Mouse (Mus musculus) intestine, embryonic 14.5 days (tissue): ENCODE measurements around the gene Psmb9. TPM values are rescaled to one million over a fixed set of nuclear protein-coding genes. Genes with fewer than 3 reads are reported as not detected.

Source experiments
- ATAC-seq: fragments of 200-750 bp; cut with Nextera tagmentation; replicated peaks from 2 replicates; pipeline ENCODE4 v1.8.0; 2017; ENCODE audit warnings: low read depth, moderate number of reproducible peaks, moderate TSS enrichment, moderate library complexity; ENCODE audit not compliant: low FRiP score, low TSS enrichment
- DNase-seq: peaks from one replicate; pipeline ENCODE4 v3.0.0-alpha.2; 2018; ENCODE audit warnings: low spot score
- H3K27ac ChIP-seq: fragments of 300-500 bp; sonication (generic); 2 replicates; pipeline ENCODE4 v1.5.1; 2014; ENCODE audit warnings: low read depth, mild to moderate bottlenecking, control low read depth
- H3K27me3 ChIP-seq: fragments of 300-500 bp; sonication (generic); replicated peaks from 2 replicates; pipeline ENCODE4 v1.6.1; 2014; ENCODE audit warnings: low read length, control low read depth; ENCODE audit not compliant: control insufficient read depth, insufficient read depth
- H3K36me3 ChIP-seq: fragments of 300-500 bp; sonication (generic); 2 replicates; pipeline ENCODE4 v1.6.1; 2014; ENCODE audit warnings: low read length, control low read depth; ENCODE audit not compliant: control insufficient read depth, insufficient read depth
- H3K4me1 ChIP-seq: fragments of 300-500 bp; sonication (generic); replicated peaks from 2 replicates; pipeline ENCODE4 v1.6.1; 2014; ENCODE audit warnings: low read length, control low read depth, mixed read lengths; ENCODE audit not compliant: control insufficient read depth, insufficient read depth
- H3K4me2 ChIP-seq: fragments of 300-500 bp; sonication (generic); 2 replicates; pipeline ENCODE4 v1.6.1; 2014; ENCODE audit warnings: low read length
- H3K4me3 ChIP-seq: fragments of 300-500 bp; sonication (generic); 2 replicates; pipeline ENCODE4 v1.5.1; 2014; ENCODE audit warnings: low read depth, low read length, control low read depth, mixed read lengths
- H3K9ac ChIP-seq: fragments of 300-500 bp; sonication (generic); 2 replicates; pipeline ENCODE4 v1.6.1; 2014; ENCODE audit warnings: mild to moderate bottlenecking, low read length
- H3K9me3 ChIP-seq: fragments of 300-500 bp; sonication (generic); 2 replicates; pipeline ENCODE4 v1.6.1; 2016; ENCODE audit warnings: low read length, control low read depth; ENCODE audit not compliant: control insufficient read depth
- WGBS: fragments of 180-500 bp; shearing (Covaris S2); extraction: QIAGEN DNeasy Blood & Tissue Kit; methylation state at CpG from one replicate; pipeline ENCODE4 v1.1.7; 2014; 5-methylcytosine and 5-hydroxymethylcytosine counted together
- polyA plus RNA-seq: library from polyadenylated mRNA; unstranded; fragments of >200 nt; fragmentation: Nextera tagmentation; extraction: Ambion mirVana; gene quantifications from 2 replicates; pipeline ENCODE4 v1.2.1, GENCODE M21; 2014

Gene Psmb9
- polyA plus RNA-seq, 1 experiment from 2014 or later: 4.7 TPM

- 4% methylated on average over 14 of the region's 14 CpGs for WGBS
Observed at GRCm38 (mm10) chr17:34186885-34187260, 691 bp downstream of the Psmb9 start.

DNA sequence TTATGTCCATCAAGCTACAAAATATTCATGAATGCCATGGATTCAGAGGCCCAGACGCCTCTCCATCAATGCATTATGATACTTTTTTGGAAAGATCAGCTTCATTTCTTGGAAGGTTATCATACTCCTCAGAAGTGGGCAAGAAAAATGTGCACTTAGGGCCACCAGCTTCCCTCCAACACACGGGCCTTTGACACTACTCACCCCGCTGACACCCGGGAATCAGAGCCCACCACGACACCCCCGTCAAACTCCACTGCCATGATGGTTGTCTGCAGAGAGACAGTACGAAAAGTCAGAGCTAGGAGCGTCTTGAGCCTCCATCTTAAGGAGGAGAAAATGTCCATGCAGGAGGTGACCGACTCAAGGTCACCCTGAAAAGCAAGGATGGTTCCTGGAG lies 2.0 kb downstream of the Psmb9 start:
- no peaks in the 10 kb centered on the region for H3K9me3 ChIP-seq
- no peak overlapping the region for H3K4me3 ChIP-seq
- DNase-seq (no peak), ATAC-seq (no peak)
- peaks cover 6% of the 10 kb centered on the region for H3K4me1 ChIP-seq
- H3K27ac ChIP-seq: no peak overlapping the region
- no peak overlapping the region for H3K9ac ChIP-seq
- H3K27me3 ChIP-seq: peaks cover 33% of the 10 kb centered on the region
- 88% methylated on average over 9 of the region's 9 CpGs for WGBS
- no peaks in the 10 kb centered on the region for H3K36me3 ChIP-seq
- H3K4me2 ChIP-seq: no peak overlapping the region

More at GRCm38 (mm10) chr17:34186885-34187260, 691 bp downstream of the Psmb9 start:
- no peaks in the 10 kb centered on the region for H3K36me3 ChIP-seq
- H3K27me3 ChIP-seq: peaks cover 45% of the 10 kb centered on the region
- H3K4me1 ChIP-seq: peaks cover 6% of the 10 kb centered on the region
- peak overlapping the region; percentile 39 for H3K9ac ChIP-seq
- H3K4me2 ChIP-seq: peak overlapping the region; percentile 91
- H3K4me3 ChIP-seq: peak overlapping the region; percentile 49
- H3K9me3 ChIP-seq: no peaks in the 10 kb centered on the region
- DNase-seq (no peak), ATAC-seq (no peak)
- no peak overlapping the region for H3K27ac ChIP-seq

GRCm38 (mm10) chr17:34183564-34184219 lies 3.9 kb downstream of the Psmb9 start:
- WGBS: 69% methylated on average over 15 of the region's 15 CpGs

DNA sequence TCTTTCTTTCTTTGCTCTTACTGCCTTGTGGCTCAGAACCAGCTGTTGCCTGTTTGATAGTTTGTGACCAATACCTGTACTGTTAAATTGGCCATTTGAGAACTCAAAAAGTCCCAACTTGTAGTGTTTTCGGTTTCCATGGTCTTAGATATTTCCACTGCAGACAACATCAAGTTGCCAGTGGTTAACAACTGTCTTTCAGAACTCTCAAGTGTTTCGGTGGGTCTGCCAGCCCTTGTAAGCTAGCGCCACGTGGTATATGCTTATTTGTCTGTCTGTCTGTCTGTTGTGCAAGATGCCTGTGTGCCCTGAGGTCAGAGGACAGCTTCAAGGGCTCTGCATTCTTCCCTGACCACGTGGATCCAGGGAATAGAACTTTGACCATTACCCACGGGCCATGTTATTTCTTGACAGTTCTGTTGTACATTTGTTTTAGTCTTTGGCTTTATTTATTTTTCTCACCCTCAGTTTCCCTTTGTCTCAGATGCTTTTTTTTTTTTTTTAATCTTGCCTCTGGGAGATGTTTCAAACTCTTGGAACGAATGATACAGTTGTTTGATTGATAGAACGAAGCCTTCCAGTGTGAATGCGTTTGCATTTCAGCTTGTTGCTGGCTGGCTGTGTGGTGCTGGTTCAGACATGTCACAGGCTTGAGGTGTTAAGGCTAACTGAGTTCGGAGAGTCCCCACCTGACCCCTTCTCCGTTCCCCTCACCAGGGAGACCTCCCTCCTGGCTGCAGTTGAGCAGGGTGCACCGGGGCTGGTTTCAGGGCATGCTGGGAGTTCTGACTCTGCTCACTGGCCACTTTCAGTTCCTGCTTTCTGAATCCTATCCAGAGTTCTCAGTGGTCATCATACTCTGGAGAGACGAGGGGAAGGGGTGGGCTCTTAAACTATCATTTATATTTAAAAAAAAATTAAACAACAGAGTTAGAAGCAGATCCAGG lies 7.4 kb downstream of the Psmb9 start:
- no peak for DNase-seq
- Histone ChIP-seq H3K4me2 (no peak overlapping the region), H3K9me3 (peaks cover 7% of the 10 kb centered on the region), H3K4me3 (no peak overlapping the region), H3K4me1 (no peaks in the 10 kb centered on the region), H3K36me3 (no peaks in the 10 kb centered on the region), H3K9ac (no peak overlapping the region), H3K27me3 (peaks cover 6% of the 10 kb centered on the region; the same call in 1 of the 2 replicates), H3K27ac (no peak overlapping the region)
- ATAC-seq: no peak
- WGBS: 71% methylated on average over 13 of the region's 13 CpGs

More at GRCm38 (mm10) chr17:34183564-34184219, 3.9 kb downstream of the Psmb9 start:
- ATAC-seq: no peak
- Histone ChIP-seq H3K9ac (no peak overlapping the region), H3K4me1 (peaks cover 6% of the 10 kb centered on the region), H3K36me3 (no peaks in the 10 kb centered on the region), H3K4me2 (no peak overlapping the region), H3K27ac (no peak overlapping the region), H3K9me3 (no peaks in the 10 kb centered on the region), H3K27me3 (peaks cover 22% of the 10 kb centered on the region), H3K4me3 (no peak overlapping the region)
- DNase-seq: no peak

DNA sequence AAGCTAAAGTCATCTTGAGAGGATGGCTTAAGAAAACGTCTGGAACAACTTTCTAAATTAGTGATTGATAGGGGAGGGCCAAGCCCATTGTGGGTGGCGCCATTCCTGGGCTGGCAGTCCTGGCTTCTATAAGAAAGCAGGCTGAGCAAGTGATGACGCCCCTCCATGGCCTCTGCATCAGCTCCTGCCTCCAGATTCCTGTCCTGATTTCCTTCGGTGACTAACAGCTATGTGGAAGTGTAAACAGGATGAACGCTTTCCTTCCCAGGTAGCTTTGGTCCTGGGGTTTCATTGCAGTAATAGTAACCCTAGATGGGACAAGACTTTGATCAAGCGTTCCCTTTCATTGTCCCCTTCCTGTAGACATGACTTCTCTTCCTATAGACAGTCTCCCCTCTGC lies 8.5 kb downstream of the Psmb9 start:
- WGBS: 61% methylated on average over 6 of the region's 6 CpGs
- no peak overlapping the region for H3K27ac ChIP-seq
- ATAC-seq (no peak), DNase-seq (no peak)
- H3K27me3 ChIP-seq: peaks cover 5% of the 10 kb centered on the region; the same call in 1 of the 2 replicates
- no peak overlapping the region for H3K9ac ChIP-seq
- H3K4me3 ChIP-seq: no peak overlapping the region
- H3K4me2 ChIP-seq: no peak overlapping the region
- no peaks in the 10 kb centered on the region for H3K4me1 ChIP-seq
- peaks cover 7% of the 10 kb centered on the region for H3K9me3 ChIP-seq
- H3K36me3 ChIP-seq: no peaks in the 10 kb centered on the region

DNA sequence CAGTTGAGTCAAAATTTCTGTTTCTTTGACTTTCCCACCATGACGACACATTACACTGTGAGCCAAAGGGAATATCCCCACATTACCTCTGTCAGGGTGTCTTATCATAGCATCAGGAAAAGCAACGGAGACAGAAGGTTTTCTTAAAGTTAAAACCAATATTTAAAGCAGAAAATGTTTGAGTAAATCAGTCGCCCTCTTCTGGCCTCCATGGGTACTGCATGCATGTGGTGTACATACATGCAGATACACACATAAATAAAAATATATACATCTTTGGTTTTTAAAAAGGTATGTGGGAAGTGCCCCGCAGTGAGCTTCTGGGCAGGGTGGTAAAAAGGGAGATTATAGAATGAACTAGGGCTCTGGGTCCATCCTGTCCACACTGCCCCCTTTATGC lies 10.4 kb downstream of the Psmb9 start:
- no peak overlapping the region for H3K9ac ChIP-seq
- peaks cover 7% of the 10 kb centered on the region for H3K9me3 ChIP-seq
- no peak overlapping the region for H3K4me2 ChIP-seq
- no peaks in the 10 kb centered on the region for H3K36me3 ChIP-seq
- no peak overlapping the region for H3K4me3 ChIP-seq
- ATAC-seq (no peak), DNase-seq (no peak)
- no peaks in the 10 kb centered on the region for H3K4me1 ChIP-seq
- whole genome bisulfite sequencing: 67% methylated on average over 4 of the region's 4 CpGs
- no peak overlapping the region for H3K27ac ChIP-seq
- H3K27me3 ChIP-seq: no peaks in the 10 kb centered on the region

- peaks cover 7% of the 10 kb centered on the region for H3K9me3 ChIP-seq
- H3K4me3 ChIP-seq: no peak overlapping the region
- no peak overlapping the region for H3K9ac ChIP-seq
- WGBS: 74% methylated on average over 1 of the region's 1 CpGs
- no peak for DNase-seq
- H3K27me3 ChIP-seq: 0 out of 2 replicates have a peak, but pooled peaks cover 7% of the 10 kb centered on the region
- H3K36me3 ChIP-seq: no peaks in the 10 kb centered on the region
- H3K4me1 ChIP-seq: no peaks in the 10 kb centered on the region
- H3K27ac ChIP-seq: no peak overlapping the region
- ATAC-seq: no peak
- no peak overlapping the region for H3K4me2 ChIP-seq
Observed at GRCm38 (mm10) chr17:34174075-34174474, 13.5 kb downstream of the Psmb9 start.

DNA sequence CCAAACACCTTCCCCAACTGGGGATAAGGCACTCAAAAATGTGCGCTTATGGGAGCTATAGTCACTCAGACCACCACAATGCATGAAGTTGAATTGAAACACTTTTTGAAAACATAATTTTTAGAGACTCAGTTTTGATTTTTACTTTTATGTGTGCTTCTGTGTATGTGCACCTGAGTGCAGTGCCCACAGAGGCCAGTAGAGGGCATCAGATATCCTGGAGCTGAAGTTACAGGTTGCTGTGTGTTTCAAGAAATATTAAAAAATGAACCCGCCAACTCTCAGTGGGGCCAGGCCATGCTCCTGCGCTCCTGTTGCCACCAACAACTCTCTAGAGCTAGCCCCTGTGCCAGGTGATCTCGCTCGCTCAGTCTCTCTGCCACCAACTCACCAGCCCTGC lies 15.0 kb downstream of the Psmb9 start:
- Histone ChIP-seq H3K4me3 (no peak overlapping the region), H3K9ac (no peak overlapping the region), H3K4me2 (no peak overlapping the region), H3K4me1 (no peaks in the 10 kb centered on the region), H3K9me3 (peaks cover 7% of the 10 kb centered on the region), H3K36me3 (no peaks in the 10 kb centered on the region), H3K27ac (no peak overlapping the region), H3K27me3 (0 out of 2 replicates have a peak, but pooled peaks cover 7% of the 10 kb centered on the region)
- DNase-seq (no peak), ATAC-seq (no peak)
- WGBS: 90% methylated on average over 5 of the region's 5 CpGs
